Mouse (Mus musculus): Measurements from ENCODE around the gene Pecr. TPM values are rescaled to one million over a fixed set of nuclear protein-coding genes. Genes with fewer than 3 reads are reported as not detected.

Gene Pecr
- polyA plus RNA-seq, 1 experiment, result 4.5 TPM

DNA sequence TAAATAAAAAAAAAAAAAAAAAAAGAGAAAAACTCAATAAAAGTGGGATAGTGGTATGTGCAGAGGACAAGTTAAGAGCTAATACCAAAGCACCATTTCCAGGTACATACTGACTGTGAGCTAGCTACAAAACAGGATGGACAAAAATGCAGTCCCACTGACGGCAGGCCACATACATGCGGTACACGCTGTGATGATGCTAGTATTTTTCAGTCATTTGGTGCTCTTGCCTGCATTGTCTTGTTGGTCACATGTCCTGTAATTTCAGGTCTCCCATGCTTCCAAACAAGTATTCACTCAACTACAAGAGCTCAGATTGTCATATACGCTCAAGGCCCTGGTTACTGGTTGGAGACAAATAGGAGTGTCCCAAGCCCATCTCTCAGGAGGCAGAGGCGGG is 56.6 kb downstream of the Pecr start:
- DNase-seq (ENCODE audit: low read depth), result no peak
- TF ChIP-seq CTCF (IDR thresholded peaks at IDR 0.05; ENCODE audit: borderline replicate concordance, extremely low read depth, insufficient read depth, insufficient read length) (no peak), POLR2A (IDR thresholded peaks at IDR 0.05; ENCODE audit: borderline replicate concordance, extremely low read depth, insufficient read depth, insufficient read length, poor library complexity, severe bottlenecking) (no peak)

DNA sequence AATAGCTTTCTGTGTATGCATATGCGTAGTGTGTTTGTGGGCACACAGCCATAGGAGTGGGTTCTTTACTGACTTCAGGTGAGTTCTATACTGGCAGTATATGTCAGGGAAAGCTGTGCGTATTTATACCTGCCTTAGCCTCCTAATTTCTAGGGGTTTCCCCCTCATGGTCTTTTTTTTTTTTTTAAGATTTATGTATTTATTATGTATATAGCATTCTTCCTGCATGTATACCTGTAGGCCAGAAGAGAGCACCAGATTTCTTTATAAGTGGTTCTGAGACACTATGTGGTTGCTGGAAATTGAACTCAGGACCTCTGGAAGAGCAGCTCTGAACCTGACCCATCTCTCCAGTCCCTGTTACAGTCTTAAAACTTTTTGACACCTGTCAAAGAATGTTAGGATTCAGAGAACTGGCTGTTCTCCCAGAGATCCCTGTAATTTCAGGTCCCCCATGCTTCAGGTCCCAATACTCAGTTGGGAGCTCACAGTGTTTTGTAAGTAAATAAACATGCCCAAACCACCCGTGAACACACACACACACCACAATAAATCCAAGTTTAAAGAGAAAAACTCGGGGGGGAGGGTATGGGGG is 57.1 kb downstream of the Pecr start:
- no peak for DNase-seq (ENCODE audit: low read depth)
- TF ChIP-seq CTCF (IDR thresholded peaks at IDR 0.05; ENCODE audit: borderline replicate concordance, extremely low read depth, insufficient read depth, insufficient read length), result no peak
- no peak for TF ChIP-seq POLR2A (IDR thresholded peaks at IDR 0.05; ENCODE audit: borderline replicate concordance, extremely low read depth, insufficient read depth, insufficient read length, poor library complexity, severe bottlenecking)

GRCm38 (mm10) chr1:72226172-72226886 is 57.8 kb downstream of the Pecr start:
- no peak for TF ChIP-seq CTCF (IDR thresholded peaks at IDR 0.05; ENCODE audit: borderline replicate concordance, extremely low read depth, insufficient read depth, insufficient read length)
- TF ChIP-seq POLR2A (IDR thresholded peaks at IDR 0.05; ENCODE audit: borderline replicate concordance, extremely low read depth, insufficient read depth, insufficient read length, poor library complexity, severe bottlenecking), result peak; percentile 9; the same call in 1 of the 2 replicates
- peak; percentile 94 for DNase-seq (ENCODE audit: low read depth)

- DNase-seq (ENCODE audit: low read depth), result peak; percentile 91
Measured at GRCm38 (mm10) chr1:72225720-72226171, 58.4 kb downstream of the Pecr start.

DNA sequence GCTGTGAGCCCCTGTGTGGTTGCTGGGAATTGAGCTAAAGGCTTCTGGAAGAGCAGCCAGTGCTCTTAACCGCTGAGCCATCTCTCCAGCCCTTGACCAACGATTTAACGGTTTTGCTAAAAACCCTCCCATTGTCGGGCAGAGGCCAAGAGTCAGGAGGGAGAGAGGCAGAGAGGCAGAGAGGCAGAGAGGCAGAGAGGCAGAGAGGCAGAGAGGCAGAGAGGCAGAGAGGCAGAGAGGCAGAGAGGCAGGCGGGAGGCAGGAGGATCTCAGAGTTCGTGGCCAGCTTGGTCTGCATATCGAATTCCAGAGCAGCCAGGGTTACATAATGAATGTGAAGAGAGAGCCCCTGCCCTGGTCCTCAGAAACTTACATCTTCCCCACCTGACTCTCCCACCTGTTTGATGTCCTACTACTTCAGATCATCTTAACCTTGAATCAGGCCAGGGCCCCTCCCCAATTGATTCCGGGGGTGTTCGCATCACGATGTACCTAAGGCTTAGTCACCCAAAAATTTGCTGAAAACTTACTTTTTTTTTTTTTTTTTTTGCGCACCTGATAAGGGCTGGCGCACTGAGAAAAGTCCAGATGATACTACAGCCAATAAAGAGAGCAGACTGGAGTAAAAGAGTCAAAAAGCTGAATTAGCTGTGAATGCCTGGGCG is 58.9 kb downstream of the Pecr start:
- TF ChIP-seq CTCF (IDR thresholded peaks at IDR 0.05; ENCODE audit: borderline replicate concordance, extremely low read depth, insufficient read depth, insufficient read length), result no peak
- TF ChIP-seq POLR2A (IDR thresholded peaks at IDR 0.05; ENCODE audit: borderline replicate concordance, extremely low read depth, insufficient read depth, insufficient read length, poor library complexity, severe bottlenecking), result no peak
- DNase-seq (ENCODE audit: low read depth), result no peak

GRCm38 (mm10) chr1:72220008-72220407 is 64.1 kb downstream of the Pecr start:
- TF ChIP-seq POLR2A (IDR thresholded peaks at IDR 0.05; ENCODE audit: borderline replicate concordance, extremely low read depth, insufficient read depth, insufficient read length, poor library complexity, severe bottlenecking), result no peak
- TF ChIP-seq CTCF (IDR thresholded peaks at IDR 0.05; ENCODE audit: borderline replicate concordance, extremely low read depth, insufficient read depth, insufficient read length), result peak; percentile 50; the same call in 1 of the 2 replicates
- DNase-seq (ENCODE audit: low read depth), result peak; percentile 69

DNA sequence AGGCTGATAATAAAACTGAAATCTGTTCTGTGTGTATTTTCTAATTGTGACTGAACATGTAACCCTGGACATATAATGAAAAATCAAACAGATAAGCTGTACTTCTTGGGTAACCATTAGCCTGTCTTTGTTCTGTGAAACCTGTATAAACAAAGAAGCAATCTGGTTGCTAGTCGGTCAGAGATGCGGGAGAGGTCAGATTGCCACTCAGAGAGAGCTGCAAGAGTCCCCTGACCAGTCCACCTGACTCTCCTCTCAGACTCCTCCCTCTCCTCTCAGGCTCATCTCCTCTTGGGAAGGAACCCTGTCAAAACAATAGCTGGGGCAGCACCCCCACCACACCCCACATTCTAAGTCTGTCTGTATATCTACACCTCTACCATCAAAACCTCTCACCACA is 65.0 kb downstream of the Pecr start:
- DNase-seq (ENCODE audit: low read depth), result no peak
- TF ChIP-seq POLR2A (IDR thresholded peaks at IDR 0.05; ENCODE audit: borderline replicate concordance, extremely low read depth, insufficient read depth, insufficient read length, poor library complexity, severe bottlenecking), result no peak
- TF ChIP-seq CTCF (IDR thresholded peaks at IDR 0.05; ENCODE audit: borderline replicate concordance, extremely low read depth, insufficient read depth, insufficient read length), result no peak

GRCm38 (mm10) chr1:72218626-72219025 is 65.5 kb downstream of the Pecr start:
- no peak for DNase-seq (ENCODE audit: low read depth)
- TF ChIP-seq CTCF (IDR thresholded peaks at IDR 0.05; ENCODE audit: borderline replicate concordance, extremely low read depth, insufficient read depth, insufficient read length) (no peak), POLR2A (IDR thresholded peaks at IDR 0.05; ENCODE audit: borderline replicate concordance, extremely low read depth, insufficient read depth, insufficient read length, poor library complexity, severe bottlenecking) (no peak)

- DNase-seq (ENCODE audit: low read depth), result no peak
- TF ChIP-seq CTCF (IDR thresholded peaks at IDR 0.05; ENCODE audit: borderline replicate concordance, extremely low read depth, insufficient read depth, insufficient read length) (no peak), POLR2A (IDR thresholded peaks at IDR 0.05; ENCODE audit: borderline replicate concordance, extremely low read depth, insufficient read depth, insufficient read length, poor library complexity, severe bottlenecking) (no peak)
Measured at GRCm38 (mm10) chr1:72216761-72217160, 67.4 kb downstream of the Pecr start.

GRCm38 (mm10) chr1:72215174-72215573 is 68.9 kb downstream of the Pecr start:
- DNase-seq (ENCODE audit: low read depth), result no peak
- TF ChIP-seq CTCF (IDR thresholded peaks at IDR 0.05; ENCODE audit: borderline replicate concordance, extremely low read depth, insufficient read depth, insufficient read length) (no peak), POLR2A (IDR thresholded peaks at IDR 0.05; ENCODE audit: borderline replicate concordance, extremely low read depth, insufficient read depth, insufficient read length, poor library complexity, severe bottlenecking) (no peak)

- DNase-seq (ENCODE audit: low read depth), result peak; percentile 43
- TF ChIP-seq POLR2A (IDR thresholded peaks at IDR 0.05; ENCODE audit: borderline replicate concordance, extremely low read depth, insufficient read depth, insufficient read length, poor library complexity, severe bottlenecking), result no peak
- TF ChIP-seq CTCF (IDR thresholded peaks at IDR 0.05; ENCODE audit: borderline replicate concordance, extremely low read depth, insufficient read depth, insufficient read length), result no peak
Measured at GRCm38 (mm10) chr1:72214470-72214961, 69.6 kb downstream of the Pecr start.

All from brain, embryonic 14.5 days (tissue).